ENCODE assay signal across 8 mouse cellular contexts in genomic region chr1:180332928-180333440, GRCm38 (mm10). TPM values are rescaled to one million over a fixed set of nuclear protein-coding genes. Genes with fewer than 3 reads are reported as not detected.
DNase-seq lines count a peak whose midpoint lies in the region; ATAC-seq lines count a peak whose summit lies in the region.

No protein-coding gene starts in this region.

- DNase-seq in kidney, postnatal 36 days = no peak
- DNase-seq in embryonic facial prominence, embryonic 11.5 days (ENCODE audit: low spot score) = no peak
- DNase-seq in midbrain, embryonic 11.5 days (ENCODE audit: low spot score, missing footprints) = peak; percentile 89
- no peak for DNase-seq in left cerebral cortex, postnatal 14 days (ENCODE audit: low spot score in 2 of 2)
- DNase-seq in gastrocnemius, adult 8-10 months (ENCODE audit: low spot score in 2 of 2) = no peak
- DNase-seq in urinary bladder, postnatal 25 days (ENCODE audit: low spot score) = no peak

- WGBS in kidney, embryonic 14.5 days = 41% methylated on average over 14 of the region's 14 CpGs
- 24% methylated on average over 14 of the region's 14 CpGs for WGBS in embryonic facial prominence, embryonic 11.5 days
- WGBS in hindbrain, embryonic 12.5 days = 25% methylated on average over 14 of the region's 14 CpGs
- 16% methylated on average over 14 of the region's 14 CpGs for WGBS in midbrain, embryonic 11.5 days

- no peak for ATAC-seq in kidney, embryonic 14.5 days (ENCODE audit: low FRiP score, low TSS enrichment)
- no peak for ATAC-seq in embryonic facial prominence, embryonic 11.5 days (replicated peaks; ENCODE audit: insufficient number of reproducible peaks, low FRiP score, low TSS enrichment, low read depth)
- ATAC-seq in hindbrain, embryonic 12.5 days (ENCODE audit: low FRiP score) = no peak; the same call in 1 of the 2 replicates
- ATAC-seq in midbrain, embryonic 11.5 days (ENCODE audit: low FRiP score) = no peak

- no peaks in the 10 kb centered on the region for H3K9me3 ChIP-seq in kidney, embryonic 14.5 days (ENCODE audit: control insufficient read depth, low read length)
- H3K9me3 ChIP-seq in embryonic facial prominence, embryonic 11.5 days (replicated peaks; ENCODE audit: control insufficient read depth, low read length) = no peaks in the 10 kb centered on the region
- H3K9me3 ChIP-seq in hindbrain, embryonic 12.5 days (replicated peaks) = no peaks in the 10 kb centered on the region
- no peaks in the 10 kb centered on the region for H3K9me3 ChIP-seq in midbrain, embryonic 11.5 days (ENCODE audit: control insufficient read depth, low read length)

- intact Hi-C loops in left cerebral cortex, postnatal 14 days (cut with DNase I) = loop anchor here (5.0 kb wide), 4 partner anchors 34 to 74 kb away; no protein-coding TSS in a partner anchor

- H3K4me3 ChIP-seq in kidney, embryonic 14.5 days (ENCODE audit: low read length) = peak overlapping the region; percentile 79
- H3K4me3 ChIP-seq in embryonic facial prominence, embryonic 11.5 days (ENCODE audit: low read depth, low read length) = peak overlapping the region; percentile 60
- peak overlapping the region; percentile 56 for H3K4me3 ChIP-seq in hindbrain, embryonic 12.5 days
- peak overlapping the region; percentile 58 for H3K4me3 ChIP-seq in midbrain, embryonic 11.5 days (ENCODE audit: low read depth, low read length)

- H3K4me1 ChIP-seq in kidney, embryonic 14.5 days (ENCODE audit: control insufficient read depth, insufficient read depth, low read length) = peaks cover 51% of the 10 kb centered on the region
- peaks cover 11% of the 10 kb centered on the region for H3K4me1 ChIP-seq in embryonic facial prominence, embryonic 11.5 days (ENCODE audit: control insufficient read depth, insufficient read depth, low read length)
- peaks cover 51% of the 10 kb centered on the region for H3K4me1 ChIP-seq in hindbrain, embryonic 12.5 days
- H3K4me1 ChIP-seq in midbrain, embryonic 11.5 days (ENCODE audit: control insufficient read depth, insufficient read depth, low read length) = peaks cover 16% of the 10 kb centered on the region

- H3K27ac ChIP-seq in kidney, embryonic 14.5 days (ENCODE audit: low read depth, low read length) = no peak overlapping the region
- no peak overlapping the region for H3K27ac ChIP-seq in embryonic facial prominence, embryonic 11.5 days (replicated peaks; ENCODE audit: low read depth, low read length)
- no peak overlapping the region for H3K27ac ChIP-seq in hindbrain, embryonic 12.5 days
- no peak overlapping the region for H3K27ac ChIP-seq in midbrain, embryonic 11.5 days (ENCODE audit: low read depth, low read length)

- H3K27me3 ChIP-seq in kidney, embryonic 14.5 days (ENCODE audit: control insufficient read depth, insufficient read depth, low read length) = no peaks in the 10 kb centered on the region
- peaks cover 9% of the 10 kb centered on the region; the same call in 1 of the 2 replicates for H3K27me3 ChIP-seq in embryonic facial prominence, embryonic 11.5 days (ENCODE audit: control insufficient read depth, insufficient read depth, low read length)
- H3K27me3 ChIP-seq in hindbrain, embryonic 12.5 days = peaks cover 33% of the 10 kb centered on the region
- peaks cover 18% of the 10 kb centered on the region for H3K27me3 ChIP-seq in midbrain, embryonic 11.5 days (ENCODE audit: control insufficient read depth, insufficient read depth, low read length)

- peaks cover 8% of the 10 kb centered on the region; the same call in 1 of the 2 replicates for H3K36me3 ChIP-seq in kidney, embryonic 14.5 days (ENCODE audit: control insufficient read depth, insufficient read depth, low read length)
- H3K36me3 ChIP-seq in embryonic facial prominence, embryonic 11.5 days (replicated peaks; ENCODE audit: control insufficient read depth, insufficient read depth, low read depth, low read length) = no peaks in the 10 kb centered on the region; the same call in 1 of the 2 replicates
- no peaks in the 10 kb centered on the region for H3K36me3 ChIP-seq in hindbrain, embryonic 12.5 days
- H3K36me3 ChIP-seq in midbrain, embryonic 11.5 days (ENCODE audit: control insufficient read depth, insufficient read depth, low read length) = no peaks in the 10 kb centered on the region

- peak overlapping the region; percentile 83 for H3K9ac ChIP-seq in kidney, embryonic 14.5 days (ENCODE audit: low read depth, low read length)
- H3K9ac ChIP-seq in embryonic facial prominence, embryonic 11.5 days (replicated peaks; ENCODE audit: low read length) = peak overlapping the region; percentile 72
- peak overlapping the region; percentile 78 for H3K9ac ChIP-seq in hindbrain, embryonic 12.5 days
- peak overlapping the region; percentile 65; the same call in 1 of the 2 replicates for H3K9ac ChIP-seq in midbrain, embryonic 11.5 days (ENCODE audit: low read length)

- peak overlapping the region; percentile 93 for H3K4me2 ChIP-seq in kidney, embryonic 14.5 days (replicated peaks; ENCODE audit: low read depth, low read length)
- H3K4me2 ChIP-seq in embryonic facial prominence, embryonic 11.5 days (ENCODE audit: low read depth, low read length) = peak overlapping the region; percentile 99
- H3K4me2 ChIP-seq in hindbrain, embryonic 12.5 days (replicated peaks) = peak overlapping the region; percentile 99
- peak overlapping the region; percentile 88 for H3K4me2 ChIP-seq in midbrain, embryonic 11.5 days

RNA-seq across cellular contexts. Expression of gene Itpkb, which starts 2.7 kb away (rescaled TPM):
- 7.3 and 7.7 TPM in 2 replicates for polyA plus RNA-seq in kidney, embryonic 14.5 days (2014; fragmentation: Nextera tagmentation; extraction: Ambion mirVana)
- polyA plus RNA-seq in embryonic facial prominence, embryonic 11.5 days (2014; fragmentation: Nextera tagmentation; extraction: Ambion mirVana) = 3.4 and 3.8 TPM in 2 replicates
- polyA plus RNA-seq in hindbrain, embryonic 12.5 days (2016; fragmentation: Nextera tagmentation; extraction: Ambion mirVana) = 7.7 and 8.3 TPM in 2 replicates
- polyA plus RNA-seq in midbrain, embryonic 11.5 days (2014; fragmentation: Nextera tagmentation; extraction: Ambion mirVana) = 1.9 and 2.0 TPM in 2 replicates
- total RNA-seq in left cerebral cortex, postnatal 14 days (2021) = 10 to 100 TPM; 14.0 to 14.3 TPM
- total RNA-seq in gastrocnemius, adult 8-10 months (2022) = 10 to 100 TPM; 11.9 to 15.9 (median 13.6) TPM
